Mouse (Mus musculus): ENCODE measurements at regions not wholly inside any gene's neighbourhood (a gene's known extent, or its start where the extent isn't known, plus 50 kb on each side); places are given as distances from the start of the nearest gene placed in this dataset.

GRCm38 (mm10) chr3:117241810-117242209 lies 118.9 kb downstream of the Plppr4 start:
- Histone ChIP-seq H3K9me3 (replicated peaks; ENCODE audit: insufficient read depth, low read length) (no peaks in the 10 kb centered on the region), H3K36me3 (ENCODE audit: control insufficient read depth in 1 of 2, insufficient read depth in 2 of 2, low read length in 2 of 2) (no peaks in the 10 kb centered on the region), H3K4me1 (ENCODE audit: control insufficient read depth in 1 of 2, insufficient read depth in 2 of 2, low read length in 2 of 2) (no peaks in the 10 kb centered on the region), H3K79me2 (ENCODE audit: control insufficient read depth, insufficient read depth, low read length, poor library complexity) (no peaks in the 10 kb centered on the region), H3K27me3 (ENCODE audit: control insufficient read depth in 1 of 2, insufficient read depth in 2 of 2, low read length in 2 of 2) (no peaks in the 10 kb centered on the region), H3K27ac (ENCODE audit: control insufficient read depth, low read depth, low read length) (no peak overlapping the region), H3K4me3 (ENCODE audit: control insufficient read depth in 1 of 2, insufficient read depth in 1 of 2, low read depth in 2 of 2, low read length in 2 of 2) (no peak overlapping the region), H3K9ac (ENCODE audit: control insufficient read depth, low read depth, low read length, poor library complexity, severe bottlenecking) (no peak overlapping the region)
- DNase-seq (ENCODE audit: low read depth, low spot score), result no peak
- TF ChIP-seq GABPA (IDR thresholded peaks at IDR 0.05; ENCODE audit: low read depth, low read length), result no peak
- TF ChIP-seq RCOR1 (IDR thresholded peaks at IDR 0.05; ENCODE audit: low read depth, low read length), result no peak
- TF ChIP-seq EP300 (IDR thresholded peaks at IDR 0.05; ENCODE audit: low read depth in 1 of 2, low read length in 2 of 2), result no peak
- TF ChIP-seq MEF2A (IDR thresholded peaks at IDR 0.05; ENCODE audit: extremely low read depth, insufficient replicate concordance, low read depth, low read length, poor library complexity, severe bottlenecking), result no peak
- no peak for TF ChIP-seq KAT2A (conservative IDR thresholded peaks at IDR 0.05; ENCODE audit: low read depth, low read length)
- no peak for TF ChIP-seq CTCF (IDR thresholded peaks at IDR 0.05 in 2 of 3, conservative IDR thresholded peaks at IDR 0.05 in 1 of 3; ENCODE audit: control insufficient read depth in 1 of 3, insufficient read depth in 1 of 3, low read depth in 2 of 3, low read length in 3 of 3, poor library complexity in 1 of 3, severe bottlenecking in 1 of 3)
- no peak for TF ChIP-seq POLR2AphosphoS5 (IDR thresholded peaks at IDR 0.05; ENCODE audit: borderline replicate concordance, low read depth, low read length)
- no peak for TF ChIP-seq NELFE (IDR thresholded peaks at IDR 0.05; ENCODE audit: low read depth, low read length)
- TF ChIP-seq TCF12 (IDR thresholded peaks at IDR 0.05; ENCODE audit: low read depth, low read length), result no peak
- TF ChIP-seq MAX (IDR thresholded peaks at IDR 0.05; ENCODE audit: low read length), result no peak
- TF ChIP-seq MAZ (IDR thresholded peaks at IDR 0.05; ENCODE audit: low read depth, low read length), result no peak
- no peak for TF ChIP-seq SMC3 (IDR thresholded peaks at IDR 0.05; ENCODE audit: low read depth, low read length)
- no peak for TF ChIP-seq ZMIZ1 (IDR thresholded peaks at IDR 0.05; ENCODE audit: low read depth, low read length)
- TF ChIP-seq SIN3A (IDR thresholded peaks at IDR 0.05; ENCODE audit: low read length), result no peak
- no peak for TF ChIP-seq MYB (IDR thresholded peaks at IDR 0.05; ENCODE audit: low read depth, low read length)
- TF ChIP-seq CHD1 (IDR thresholded peaks at IDR 0.05; ENCODE audit: low read depth, low read length), result no peak
- TF ChIP-seq JUND (IDR thresholded peaks at IDR 0.05; ENCODE audit: low read depth, low read length), result no peak

- no peak overlapping the region for H3K4me3 ChIP-seq (ENCODE audit: control insufficient read depth in 1 of 2, insufficient read depth in 1 of 2, low read depth in 2 of 2, low read length in 2 of 2)
- H3K79me2 ChIP-seq (ENCODE audit: control insufficient read depth, insufficient read depth, low read length, poor library complexity), result no peaks in the 10 kb centered on the region
- no peak for DNase-seq (ENCODE audit: low read depth, low spot score)
- H3K36me3 ChIP-seq (ENCODE audit: control insufficient read depth in 1 of 2, insufficient read depth in 2 of 2, low read length in 2 of 2), result no peaks in the 10 kb centered on the region
- H3K4me1 ChIP-seq (ENCODE audit: control insufficient read depth in 1 of 2, insufficient read depth in 2 of 2, low read length in 2 of 2), result no peaks in the 10 kb centered on the region
- no peaks in the 10 kb centered on the region for H3K9me3 ChIP-seq (replicated peaks; ENCODE audit: insufficient read depth, low read length)
- TF ChIP-seq POLR2A (IDR thresholded peaks at IDR 0.05; ENCODE audit: control insufficient read depth in 1 of 2, insufficient read depth in 1 of 2, low read depth in 1 of 2, low read length in 2 of 2, poor library complexity in 1 of 2) (no peak), E2F4 (IDR thresholded peaks at IDR 0.05; ENCODE audit: borderline replicate concordance, low read depth, low read length) (no peak), BHLHE40 (IDR thresholded peaks at IDR 0.05; ENCODE audit: borderline replicate concordance, low read depth, low read length) (no peak), MAX (IDR thresholded peaks at IDR 0.05; ENCODE audit: low read length) (no peak), POLR2AphosphoS5 (IDR thresholded peaks at IDR 0.05; ENCODE audit: borderline replicate concordance, low read depth, low read length) (no peak), CHD2 (IDR thresholded peaks at IDR 0.05; ENCODE audit: low read length) (no peak), KAT2A (conservative IDR thresholded peaks at IDR 0.05; ENCODE audit: low read depth, low read length) (no peak), RCOR1 (IDR thresholded peaks at IDR 0.05; ENCODE audit: low read depth, low read length) (no peak), MEF2A (IDR thresholded peaks at IDR 0.05; ENCODE audit: extremely low read depth, insufficient replicate concordance, low read depth, low read length, poor library complexity, severe bottlenecking) (no peak), ZMIZ1 (IDR thresholded peaks at IDR 0.05; ENCODE audit: low read depth, low read length) (no peak), ZC3H11A (IDR thresholded peaks at IDR 0.05; ENCODE audit: low read depth, low read length) (no peak), EP300 (IDR thresholded peaks at IDR 0.05; ENCODE audit: low read depth in 1 of 2, low read length in 2 of 2) (no peak), USF2 (IDR thresholded peaks at IDR 0.05; ENCODE audit: borderline replicate concordance in 1 of 2, insufficient read depth in 1 of 2, low read depth in 1 of 2, low read length in 2 of 2) (no peak), UBTF (IDR thresholded peaks at IDR 0.05; ENCODE audit: borderline replicate concordance, insufficient read depth, low read depth, low read length) (no peak), POLR2AphosphoS2 (IDR thresholded peaks at IDR 0.05; ENCODE audit: low read length) (no peak), ETS1 (IDR thresholded peaks at IDR 0.05; ENCODE audit: low read depth, low read length) (no peak), MXI1 (IDR thresholded peaks at IDR 0.05; ENCODE audit: low read depth, low read length) (no peak)
- no peak overlapping the region for H3K27ac ChIP-seq (ENCODE audit: control insufficient read depth, low read depth, low read length)
- H3K9ac ChIP-seq (ENCODE audit: control insufficient read depth, low read depth, low read length, poor library complexity, severe bottlenecking), result no peak overlapping the region
- H3K27me3 ChIP-seq (ENCODE audit: control insufficient read depth in 1 of 2, insufficient read depth in 2 of 2, low read length in 2 of 2), result no peaks in the 10 kb centered on the region
Observed at GRCm38 (mm10) chr3:117226616-117227015, 134.1 kb downstream of the Plppr4 start.

All from MEL (cell line).